Mouse (Mus musculus) liver, adult 10 weeks (tissue): ENCODE results near the gene Xpo4. TPM values are rescaled to one million over a fixed set of nuclear protein-coding genes. Genes with fewer than 3 reads are reported as not detected.

Experiments
- polyA plus RNA-seq: library from polyadenylated mRNA; stranded (reverse); fragments of 350-450 nt; fragmentation: Illumina TruSeq; extraction: RNeasy Lipid Tissue Mini Kit (QIAGEN cat#74804); gene quantifications from one replicate; pipeline ENCODE4 v1.2.3, GENCODE M21; 2014; ENCODE audit warnings: low read depth, low replicate concordance

Xpo4 gene
- 6.7 TPM for polyA plus RNA-seq

DNA sequence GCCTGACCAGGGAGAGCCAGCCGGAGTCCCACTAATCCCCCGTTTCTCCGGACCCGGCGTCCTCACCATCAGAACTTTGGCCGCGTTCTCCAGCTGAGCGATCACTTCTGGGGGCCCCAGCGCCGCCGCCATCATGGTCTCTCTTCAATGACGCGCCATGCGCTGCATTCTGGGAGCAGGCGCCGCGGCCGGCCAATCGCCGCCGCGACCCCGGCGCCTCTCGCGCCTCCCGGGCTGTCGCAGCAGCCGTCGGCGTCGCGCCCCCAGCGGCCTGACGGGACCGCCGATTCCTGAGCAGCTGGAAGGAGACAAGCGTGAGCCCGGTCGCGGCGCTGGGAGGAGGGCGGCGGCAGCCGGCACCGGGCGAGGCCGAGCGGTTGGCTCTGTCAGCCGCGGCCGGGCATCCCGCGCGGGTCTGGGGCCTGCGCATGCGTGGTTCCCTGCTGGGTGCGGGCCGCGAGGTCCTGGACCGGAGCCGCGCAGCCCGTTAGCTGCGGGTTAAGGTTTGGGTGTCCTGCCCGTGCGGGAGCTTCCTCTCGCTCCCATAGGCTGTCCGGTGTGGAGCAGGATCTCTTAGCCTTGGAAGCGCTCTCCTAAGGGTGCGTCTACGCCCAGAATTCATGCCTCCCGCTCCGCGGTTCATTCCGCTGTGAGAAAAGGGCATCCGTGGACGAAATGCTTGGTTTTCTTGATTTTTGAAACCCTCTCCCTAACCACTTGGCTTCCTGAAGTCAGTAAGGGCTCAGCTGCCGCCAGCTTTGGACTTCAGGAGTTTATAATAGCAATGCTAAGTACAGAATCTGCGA, at the start of gene Xpo4:
Gene Xpo4 (minus strand): TSS at position 609 of the 806 bp plus-strand sequence.

DNA sequence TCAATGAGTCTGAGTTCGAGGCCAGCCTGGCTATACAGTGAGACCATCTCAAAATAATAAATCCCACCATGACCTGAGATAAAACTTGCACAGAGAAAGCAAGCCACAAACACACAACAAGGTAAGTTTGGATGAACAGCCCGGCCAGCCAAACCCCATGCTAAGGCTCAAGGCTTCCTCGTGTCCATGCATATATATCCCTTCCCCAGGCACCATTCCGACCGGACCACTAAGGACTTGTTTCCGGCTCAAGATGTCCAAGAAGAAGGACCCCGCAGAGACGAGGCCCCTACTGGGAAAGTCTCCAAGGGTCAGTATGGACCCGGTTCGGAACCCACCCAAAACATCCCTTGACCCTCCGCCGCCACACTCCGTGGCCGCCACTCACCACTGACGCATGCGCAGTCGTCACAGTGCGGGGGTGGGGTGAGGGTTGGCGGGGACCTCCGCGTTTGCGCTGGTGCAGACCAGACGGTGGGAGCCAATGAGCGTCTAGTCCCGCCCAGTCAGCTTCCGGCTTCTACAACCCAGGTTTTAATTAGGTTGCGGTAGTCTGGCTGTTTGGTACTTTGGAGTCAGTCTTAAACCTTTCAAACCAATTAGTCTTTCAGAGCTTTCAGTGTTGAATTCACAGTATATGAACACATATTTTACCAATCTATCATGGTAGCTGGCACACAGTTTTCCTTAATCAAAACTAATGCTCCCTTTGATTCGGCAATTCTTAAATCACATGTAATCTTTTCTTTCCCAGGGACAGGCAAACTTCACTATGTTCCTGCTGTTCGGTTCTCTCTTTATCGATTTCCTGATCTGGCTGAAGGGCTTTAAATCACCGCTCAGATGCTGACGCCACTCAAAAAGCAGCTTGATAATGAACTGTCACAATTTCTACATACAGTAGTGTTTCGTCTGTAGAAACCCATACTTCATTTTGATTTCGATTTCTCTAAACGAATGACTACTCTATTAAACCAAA, 93.8 kb downstream of the Xpo4 start, which contains the start of gene Eef1akmt1:
Gene Eef1akmt1 (minus strand): TSS at position 458 of the 979 bp plus-strand sequence.

Other genes starting within 250 kb of the Xpo4 start
- 7.9 TPM for gene Ift88, start 241.4 kb downstream of the Xpo4 start, polyA plus RNA-seq
- not detected for gene Il17d, start 140.7 kb downstream of the Xpo4 start, polyA plus RNA-seq
- gene Eef1akmt1, start 93.8 kb downstream of the Xpo4 start, polyA plus RNA-seq, result 5.6 TPM
- gene Gm49361, start 80.7 kb upstream of the Xpo4 start, polyA plus RNA-seq, result not detected
- gene Lats2, start 93.0 kb upstream of the Xpo4 start, polyA plus RNA-seq, result 8.9 TPM
- gene Sap18, start 132.8 kb upstream of the Xpo4 start, polyA plus RNA-seq, result 167 TPM
- gene Ska3, start 160.8 kb upstream of the Xpo4 start, polyA plus RNA-seq, result not detected
- 38.1 TPM for gene Mrpl57, start 160.8 kb upstream of the Xpo4 start, polyA plus RNA-seq
- gene Zdhhc20, start 224.8 kb upstream of the Xpo4 start, polyA plus RNA-seq, result 26.2 TPM